Mouse (Mus musculus) cerebellum, postnatal 14 days (tissue): ENCODE results near the gene Ppp2r5d.
A peak's percentile ranks its signal among the peaks of the same experiment; 100 is the strongest.

Experiments
- DNase-seq, 2 experiments: peaks; one replicate each; pipeline ENCODE4 v3.0.0; 2021; ENCODE audit warnings: mixed read lengths in 2 of 2

Gene Ppp2r5d

GRCm38 (mm10) chr17:46644152-46644805, 60.6 kb downstream of the Ppp2r5d start:
- DNase-seq = no peak

- no peak for DNase-seq
These were observed 62.9 kb downstream of the Ppp2r5d start for GRCm38 (mm10) chr17:46642060-46642459.

- no peak for DNase-seq
These were observed 65.0 kb downstream of the Ppp2r5d start for GRCm38 (mm10) chr17:46639929-46640328.

GRCm38 (mm10) chr17:46636831-46637523, 67.9 kb downstream of the Ppp2r5d start:
- DNase-seq = peak; percentile 85 to 87
